Mouse (Mus musculus): ENCODE measurements around the gene Fam98a. TPM values are rescaled to one million over a fixed set of nuclear protein-coding genes. Genes with fewer than 3 reads are reported as not detected.

Gene Fam98a
- total RNA-seq (2015; ENCODE audit: low replicate concordance) (2.7 and 3.7 TPM in 2 replicates), total RNA-seq (2017; ENCODE audit: low replicate concordance) (5.5 and 5.7 TPM in 2 replicates)

- ATAC-seq (replicated peaks; ENCODE audit: low FRiP score, poor library complexity, severe bottlenecking) = peak; percentile 99
Observed at GRCm38 (mm10) chr17:75551512-75552400, at the start of gene Fam98a. Gene Fam98a, minus strand, starts transcription at chr17:75551946.

DNA sequence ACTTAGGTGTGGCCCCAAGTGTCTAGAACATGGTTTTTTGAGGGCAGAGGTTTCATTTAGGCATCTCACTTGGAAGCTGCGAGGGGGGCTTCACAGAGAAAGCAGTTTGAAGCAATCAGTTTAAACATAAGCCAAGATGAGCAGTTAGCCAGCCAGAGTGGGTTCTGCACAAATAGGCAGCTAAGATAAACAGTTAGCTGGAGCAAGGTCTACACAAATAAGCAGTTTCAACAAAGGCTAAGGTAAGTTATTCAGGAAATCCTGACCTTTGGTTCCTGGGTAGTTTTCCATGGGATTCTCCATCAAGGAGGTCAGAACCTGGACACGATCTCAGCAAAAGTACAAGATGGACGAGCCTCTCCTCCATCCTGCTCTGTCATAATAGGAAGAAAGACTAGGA lies 46.9 kb upstream of the Fam98a start:
- ATAC-seq (replicated peaks; ENCODE audit: low FRiP score, poor library complexity, severe bottlenecking) = no peak

GRCm38 (mm10) chr17:75582738-75583137 lies 31.0 kb upstream of the Fam98a start:
- ATAC-seq (replicated peaks; ENCODE audit: low FRiP score, poor library complexity, severe bottlenecking) = no peak

DNA sequence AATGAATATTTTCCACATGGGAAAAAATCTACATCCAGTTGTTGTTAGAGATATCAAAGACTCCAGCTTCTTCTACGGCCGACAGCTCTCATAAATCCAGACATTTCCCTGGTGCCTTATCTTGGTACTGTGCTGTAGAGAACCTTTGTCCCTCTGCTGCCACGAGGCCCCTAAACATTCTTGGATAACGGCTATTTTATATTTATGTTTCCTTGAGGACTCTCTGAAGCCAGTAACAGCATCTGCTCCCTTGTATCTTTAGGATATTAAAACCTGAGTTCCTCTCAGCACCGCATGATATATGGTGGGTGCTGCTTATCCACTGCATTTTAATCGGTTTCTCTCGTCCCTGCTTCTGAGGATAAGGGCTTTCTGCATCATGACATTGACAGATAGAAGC lies 23.9 kb upstream of the Fam98a start:
- ATAC-seq (replicated peaks; ENCODE audit: low FRiP score, poor library complexity, severe bottlenecking) = no peak

GRCm38 (mm10) chr17:75558041-75558440 lies 6.3 kb upstream of the Fam98a start:
- ATAC-seq (replicated peaks; ENCODE audit: low FRiP score, poor library complexity, severe bottlenecking) = no peak

DNA sequence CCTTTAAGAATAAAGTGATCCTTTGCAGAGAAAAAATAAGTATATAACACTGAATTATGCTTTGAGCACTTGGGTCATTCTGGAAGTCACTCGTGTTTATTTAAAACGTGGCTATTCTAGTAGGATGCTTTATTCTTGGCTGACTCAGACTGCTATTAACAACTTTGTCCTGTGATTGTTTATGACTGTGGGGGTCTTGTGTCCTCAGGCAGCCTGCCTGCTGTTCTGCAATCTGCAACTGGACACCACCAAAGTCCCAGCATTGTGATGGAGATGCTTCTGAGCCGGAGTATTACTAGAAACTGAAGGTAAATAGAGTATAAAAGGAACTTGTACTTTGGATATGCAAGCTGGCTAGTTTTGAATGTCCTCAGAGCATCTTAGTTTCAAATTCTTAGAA lies 5.3 kb upstream of the Fam98a start:
- no peak for ATAC-seq (replicated peaks; ENCODE audit: low FRiP score, poor library complexity, severe bottlenecking)

- ATAC-seq (replicated peaks; ENCODE audit: low FRiP score, poor library complexity, severe bottlenecking) = no peak
Observed at GRCm38 (mm10) chr17:75550771-75551413, 854 bp downstream of the Fam98a start.

- no peak for ATAC-seq (replicated peaks; ENCODE audit: low FRiP score, poor library complexity, severe bottlenecking)
Observed at GRCm38 (mm10) chr17:75544262-75544661, 7.5 kb downstream of the Fam98a start.

DNA sequence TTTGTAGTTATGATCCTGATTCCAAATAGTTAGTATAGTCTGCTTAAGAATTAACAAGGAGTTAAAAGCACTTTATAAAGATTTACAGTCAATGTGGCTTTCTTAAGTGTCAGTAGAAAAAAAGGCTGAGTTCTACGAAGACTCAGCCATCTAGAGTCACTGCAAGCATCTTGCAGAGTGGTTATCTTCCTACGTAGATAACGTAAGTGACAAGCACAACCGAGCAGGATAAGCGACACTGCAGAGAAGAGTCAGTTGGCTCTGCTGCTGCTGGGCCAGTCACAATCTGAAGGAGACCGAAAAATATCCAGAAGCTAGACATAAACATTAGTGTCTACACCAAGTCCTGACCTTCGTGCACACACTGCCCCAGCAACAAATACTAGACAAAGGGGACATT lies 8.3 kb downstream of the Fam98a start:
- no peak for ATAC-seq (replicated peaks; ENCODE audit: low FRiP score, poor library complexity, severe bottlenecking)

GRCm38 (mm10) chr17:75539841-75540240 lies 11.9 kb downstream of the Fam98a start:
- no peak for ATAC-seq (replicated peaks; ENCODE audit: low FRiP score, poor library complexity, severe bottlenecking)

DNA sequence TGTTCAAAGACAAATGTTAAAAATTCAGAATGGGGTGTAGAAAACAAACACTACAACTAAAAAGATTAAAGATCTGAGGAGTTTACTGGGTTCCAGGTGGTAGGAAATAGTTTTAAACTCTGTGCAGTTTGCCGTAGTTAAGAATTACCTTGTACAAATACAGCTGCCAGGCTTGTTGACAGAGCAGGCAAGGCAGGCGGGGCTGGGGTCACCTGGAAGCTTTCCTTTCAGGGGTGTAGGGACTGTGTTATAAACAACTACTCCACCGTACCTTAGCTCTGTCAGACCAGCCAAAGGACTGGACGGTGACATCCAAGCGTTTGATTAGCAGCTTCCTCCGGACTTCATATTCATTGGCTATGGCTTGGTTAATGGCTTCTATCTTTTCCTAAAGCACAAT lies 12.6 kb downstream of the Fam98a start:
- ATAC-seq (replicated peaks; ENCODE audit: low FRiP score, poor library complexity, severe bottlenecking) = no peak

DNA sequence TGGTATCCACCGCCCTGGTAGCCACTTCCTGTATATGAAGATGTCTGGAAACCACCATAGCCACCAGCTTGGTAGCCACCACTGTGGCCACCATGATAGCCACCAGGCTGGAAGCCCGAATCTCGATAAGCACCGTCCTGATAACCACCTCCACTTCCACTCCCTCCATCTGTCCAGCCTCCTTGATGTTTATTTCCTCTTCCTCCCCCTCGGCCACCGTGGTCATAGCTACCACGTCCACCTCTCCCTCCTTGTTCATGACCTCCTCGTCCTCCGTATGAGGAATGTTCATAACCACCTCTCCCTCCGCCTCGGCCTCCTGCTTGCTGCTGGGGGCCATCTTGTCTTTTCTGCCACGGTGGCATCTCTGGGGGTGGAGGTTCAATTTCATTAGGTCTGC lies 13.3 kb downstream of the Fam98a start:
- no peak for ATAC-seq (replicated peaks; ENCODE audit: low FRiP score, poor library complexity, severe bottlenecking)

DNA sequence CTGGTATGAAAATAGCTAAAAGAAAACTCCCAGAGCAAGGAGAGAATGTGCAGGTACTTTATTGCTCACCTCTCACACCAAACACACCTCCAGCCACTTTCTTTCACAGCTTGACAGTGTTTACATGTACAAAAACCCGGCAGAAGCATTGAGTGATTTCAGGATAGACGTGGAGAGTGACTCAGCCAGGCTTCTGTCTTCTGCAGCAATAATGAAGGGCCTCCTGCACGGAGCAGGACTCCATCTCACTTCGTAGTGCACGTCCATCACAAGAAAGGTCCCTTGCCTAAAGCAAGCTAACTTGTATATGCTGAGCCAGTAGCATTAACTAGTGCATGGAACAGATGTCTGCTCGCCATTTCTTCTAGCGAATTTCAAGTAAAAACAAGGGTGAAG lies 14.7 kb downstream of the Fam98a start:
- ATAC-seq (replicated peaks; ENCODE audit: low FRiP score, poor library complexity, severe bottlenecking) = no peak

- no peak for ATAC-seq (replicated peaks; ENCODE audit: low FRiP score, poor library complexity, severe bottlenecking)
Observed at GRCm38 (mm10) chr17:75536396-75537049, 15.2 kb downstream of the Fam98a start.

DNA sequence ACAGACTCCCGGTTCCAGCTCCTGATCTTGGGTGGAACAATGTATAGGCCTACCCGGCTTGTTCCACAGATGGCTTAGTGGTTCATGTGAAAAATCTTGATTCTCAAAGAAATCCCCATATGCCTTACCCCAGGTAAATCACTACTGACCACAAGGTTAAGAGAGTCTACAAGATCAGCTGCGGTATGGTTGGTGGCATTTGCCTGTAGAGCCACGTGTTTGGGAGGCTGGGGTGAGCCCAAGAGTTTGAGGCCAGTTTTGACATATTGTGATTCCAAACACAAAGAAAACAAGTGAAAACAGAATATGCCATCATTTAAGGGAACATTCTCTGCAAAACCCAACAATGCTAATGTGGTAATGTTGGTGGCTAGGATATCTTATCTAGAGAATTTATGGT lies 16.1 kb downstream of the Fam98a start:
- no peak for ATAC-seq (replicated peaks; ENCODE audit: low FRiP score, poor library complexity, severe bottlenecking)

- ATAC-seq (replicated peaks; ENCODE audit: low FRiP score, poor library complexity, severe bottlenecking) = no peak
Observed at GRCm38 (mm10) chr17:75534314-75535020, 17.3 kb downstream of the Fam98a start.

GRCm38 (mm10) chr17:75532469-75532986 lies 19.2 kb downstream of the Fam98a start:
- no peak for ATAC-seq (replicated peaks; ENCODE audit: low FRiP score, poor library complexity, severe bottlenecking)

DNA sequence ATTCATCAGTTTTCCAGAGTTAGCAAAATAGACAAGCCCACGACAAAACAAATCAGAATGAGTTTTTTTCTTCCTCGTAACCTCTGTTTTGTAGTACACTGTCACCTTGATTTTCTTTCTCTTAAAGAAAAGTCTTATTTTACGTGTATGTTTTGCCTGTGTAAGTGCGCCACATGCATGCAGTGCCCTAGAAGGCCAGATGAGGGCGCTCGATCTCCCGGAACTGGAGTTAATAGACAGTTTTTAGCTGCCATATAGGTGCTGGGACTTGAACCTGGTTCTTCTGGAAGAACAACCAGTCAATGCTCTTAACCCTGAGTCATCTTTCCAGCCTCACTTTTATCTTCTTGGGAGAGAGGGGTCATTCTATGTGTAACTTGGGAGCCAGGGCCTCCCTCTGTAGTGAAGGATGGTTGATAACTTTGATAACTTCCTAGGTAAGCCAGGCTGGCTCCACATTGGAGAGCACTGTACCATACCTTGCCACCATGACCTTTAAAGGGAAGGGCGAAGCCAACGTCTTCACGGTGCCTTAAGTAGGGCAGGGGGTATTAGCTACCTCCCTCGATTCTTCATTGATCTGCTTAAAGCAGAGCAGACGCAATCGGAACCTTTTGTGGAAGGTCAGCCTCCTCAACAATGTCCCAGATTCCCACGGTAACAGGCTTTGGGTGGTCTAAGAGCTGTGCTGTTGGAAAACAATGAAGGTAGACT lies 22.4 kb downstream of the Fam98a start:
- no peak for ATAC-seq (replicated peaks; ENCODE audit: low FRiP score, poor library complexity, severe bottlenecking)

- ATAC-seq (replicated peaks; ENCODE audit: low FRiP score, poor library complexity, severe bottlenecking) = no peak
Observed at GRCm38 (mm10) chr17:75526411-75526810, 25.3 kb downstream of the Fam98a start.

Measured in erythroblast, adult 5-6 weeks (primary cell).